Comparison of ENCODE assay signal across 8 mouse cellular contexts in the genomic region with DNA sequence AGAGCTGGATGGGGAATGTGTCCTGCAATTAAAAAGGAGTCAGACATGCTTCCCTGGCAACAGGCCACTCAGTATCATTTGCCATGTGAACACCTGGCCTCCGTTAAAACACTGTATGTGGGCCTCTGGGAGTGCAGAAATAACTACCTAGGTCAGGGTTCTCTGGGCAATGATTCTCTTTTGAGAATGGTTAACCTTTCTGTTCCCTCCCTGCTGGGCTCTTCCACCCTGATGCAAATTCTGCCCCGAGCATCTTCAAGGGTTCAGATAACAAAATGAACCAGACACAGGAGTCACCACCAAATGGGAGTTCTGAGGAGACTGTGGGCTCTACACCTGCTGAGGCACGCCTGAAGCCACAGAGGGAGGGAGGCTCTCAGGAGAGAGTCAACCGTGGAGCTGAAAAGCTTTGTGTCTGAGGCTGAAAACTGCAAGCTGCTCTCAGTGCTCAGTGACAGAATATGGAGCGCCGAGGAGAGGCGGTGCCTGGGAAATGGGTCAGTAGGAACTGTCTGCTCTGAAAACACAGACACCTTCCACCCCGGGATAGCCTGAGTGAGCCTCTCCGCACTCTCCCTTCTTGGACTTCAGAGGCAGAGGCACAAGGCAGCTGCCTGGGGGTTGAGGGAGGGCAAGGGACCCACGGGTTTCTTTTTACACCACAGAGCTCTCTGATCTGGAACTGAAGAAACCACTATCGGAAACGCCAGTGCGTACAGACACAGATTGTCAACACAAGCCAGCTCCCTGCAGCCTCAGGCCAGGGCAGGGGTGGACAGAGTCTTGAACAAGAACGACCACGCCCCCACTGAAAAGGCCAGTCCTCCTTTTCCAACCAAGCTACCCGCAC. TPM values are rescaled to one million over a fixed set of nuclear protein-coding genes. Genes with fewer than 3 reads are reported as not detected.
DNase-seq lines count a peak whose midpoint lies in the region; ATAC-seq lines count a peak whose summit lies in the region.

No protein-coding gene starts in this region.

- peaks cover 56% of the 10 kb centered on the region for H3K4me1 ChIP-seq in embryonic facial prominence, embryonic 15.5 days
- peaks cover 63% of the 10 kb centered on the region for H3K4me1 ChIP-seq in limb, embryonic 13.5 days

- H3K27ac ChIP-seq in embryonic facial prominence, embryonic 15.5 days (replicated peaks): peak overlapping the region; percentile 73
- H3K27ac ChIP-seq in limb, embryonic 13.5 days: no peak overlapping the region; the same call in 1 of the 2 replicates

- no peaks in the 10 kb centered on the region for H3K9me3 ChIP-seq in embryonic facial prominence, embryonic 15.5 days (replicated peaks)
- H3K9me3 ChIP-seq in limb, embryonic 13.5 days: no peaks in the 10 kb centered on the region

- ATAC-seq in embryonic facial prominence, embryonic 15.5 days (ENCODE audit: insufficient number of reproducible peaks, low FRiP score, low TSS enrichment, low read depth): peak; percentile 53; the same call in 1 of the 2 replicates
- ATAC-seq in limb, embryonic 13.5 days (ENCODE audit: low FRiP score, low read depth): no peak

- WGBS in embryonic facial prominence, embryonic 15.5 days: 18% methylated on average over 16 of the region's 16 CpGs
- 33% methylated on average over 16 of the region's 16 CpGs for WGBS in limb, embryonic 13.5 days

- DNase-seq in lung, adult 18-20 months: peak; percentile 40 to 42
- no peak for DNase-seq in lung, postnatal 14 days
- peak; percentile 74 for DNase-seq in testis, postnatal 10 days (ENCODE audit: low spot score)
- no peak for DNase-seq in layer of hippocampus, adult 9-10 months (ENCODE audit: low spot score)
- DNase-seq in left cerebral cortex, adult 9 months (ENCODE audit: low spot score in 2 of 2): no peak
- DNase-seq in retina, embryonic 14.5 days (ENCODE audit: low spot score): no peak

- no peak overlapping the region for H3K9ac ChIP-seq in embryonic facial prominence, embryonic 15.5 days
- no peak overlapping the region for H3K9ac ChIP-seq in limb, embryonic 13.5 days

- H3K36me3 ChIP-seq in embryonic facial prominence, embryonic 15.5 days: no peaks in the 10 kb centered on the region
- H3K36me3 ChIP-seq in limb, embryonic 13.5 days: no peaks in the 10 kb centered on the region; the same call in 1 of the 2 replicates

- H3K4me3 ChIP-seq in embryonic facial prominence, embryonic 15.5 days (replicated peaks): no peak overlapping the region
- no peak overlapping the region for H3K4me3 ChIP-seq in limb, embryonic 13.5 days

- no peaks in the 10 kb centered on the region for H3K27me3 ChIP-seq in embryonic facial prominence, embryonic 15.5 days
- H3K27me3 ChIP-seq in limb, embryonic 13.5 days: no peaks in the 10 kb centered on the region

- no peak overlapping the region; the same call in 1 of the 2 replicates for H3K4me2 ChIP-seq in embryonic facial prominence, embryonic 15.5 days (replicated peaks)
- 0 out of 2 replicates have a peak overlapping the region, but pooled peaks have one; percentile 3 for H3K4me2 ChIP-seq in limb, embryonic 13.5 days (replicated peaks)

RNA-seq across cellular contexts. Expression of a gene that starts 12.6 kb away (rescaled TPM):
- 16.8 and 17.4 TPM in 2 replicates for polyA plus RNA-seq in embryonic facial prominence, embryonic 15.5 days (2015; fragmentation: Nextera tagmentation; extraction: Ambion mirVana)
- polyA plus RNA-seq in limb, embryonic 13.5 days (2015; fragmentation: Nextera tagmentation; extraction: Ambion mirVana): 17.4 and 18.6 TPM in 2 replicates

RNA-seq across cellular contexts. Expression of a gene that starts 40.9 kb away (rescaled TPM):
- 12.4 and 12.8 TPM in 2 replicates for polyA plus RNA-seq in embryonic facial prominence, embryonic 15.5 days (2015; fragmentation: Nextera tagmentation; extraction: Ambion mirVana)
- 12.5 and 13.5 TPM in 2 replicates for polyA plus RNA-seq in limb, embryonic 13.5 days (2015; fragmentation: Nextera tagmentation; extraction: Ambion mirVana)

Comparison
In these comparisons a context has a peak if more than half of its experiments do, and no peak if none do; other contexts are left out.
1. DNase-seq: peak in lung, adult 18-20 months (2 of 2) and testis, postnatal 10 days (single experiment); none in lung, postnatal 14 days (single experiment), layer of hippocampus, adult 9-10 months (single experiment), left cerebral cortex, adult 9 months (0 of 2) and retina, embryonic 14.5 days (single experiment).